Mouse (Mus musculus) lung, postnatal 0 days (tissue): ENCODE results near the gene Fndc11.

Source experiments
- CTCF ChIP-seq: IDR thresholded peaks from 2 replicates; pipeline ENCODE4 v1.5.1; 2016; ENCODE audit warnings: antibody characterized with exemption, mild to moderate bottlenecking
- EP300 ChIP-seq: IDR thresholded peaks from 2 replicates; pipeline ENCODE4 v1.6.1; 2016; ENCODE audit warnings: antibody characterized with exemption, mild to moderate bottlenecking, control low read depth

DNA sequence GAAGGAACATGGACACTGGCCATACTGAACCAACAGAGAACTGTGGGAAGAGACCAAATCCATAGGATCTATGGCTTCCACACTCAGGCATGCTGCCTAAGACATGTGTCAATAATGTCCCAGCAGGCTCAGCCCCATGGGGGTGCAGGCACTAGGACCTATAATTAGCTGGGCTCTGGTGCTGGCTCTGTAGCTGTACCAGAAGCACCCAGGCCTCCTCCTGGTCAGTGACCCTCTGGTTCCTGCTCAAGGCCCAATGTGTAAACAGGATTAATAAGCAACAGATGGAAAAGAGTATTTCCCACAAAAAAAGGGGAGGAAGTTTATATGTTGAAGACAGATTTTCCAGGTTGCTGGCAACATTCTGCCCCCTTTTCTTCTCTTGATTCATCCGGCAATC, 33.4 kb downstream of the Fndc11 start:
- TF ChIP-seq CTCF, result no peak
- no peak for TF ChIP-seq EP300
